Mouse (Mus musculus) embryonic stem cell, embryonic (primary cell): ENCODE results near the gene Mb21d2.

Source experiments
- CTCF ChIA-PET, 4 experiments: fragments of 300-600 bp in 2 of 4; fragments of 350-600 bp in 2 of 4; sonication (Branson Sonifier 250); formaldehyde crosslinking; loops; one replicate each; lab custom pipeline; 2022; ENCODE audit warnings: inconsistent platforms in 2 of 4; lab: Charles Lee
- POLR2A ChIA-PET, 4 experiments: fragments of 300-600 bp in 2 of 4; fragments of 350-600 bp in 2 of 4; sonication (Branson Sonifier 250); formaldehyde crosslinking; loops; one replicate each; lab custom pipeline; 2022; ENCODE audit warnings: antibody characterized with exemption in 4 of 4, inconsistent platforms in 1 of 4; lab: Charles Lee

Gene Mb21d2

GRCm38 (mm10) chr16:28928815-28929685, at the start of gene Mb21d2:
Mb21d2 (minus strand) TSS chr16:28929673.
- CTCF ChIA-PET = interaction anchor here in 2 of 4 experiments (0.5 to 1.5 kb wide), 2 partner anchors 89 to 1285 kb away, joined by 3 read pairs; no protein-coding TSS in a partner anchor

GRCm38 (mm10) chr16:28966236-28966635, 36.8 kb upstream of the Mb21d2 start:
- ChIA-PET CTCF (no interaction called here), POLR2A (no interaction called here)

More at GRCm38 (mm10) chr16:28928815-28929685, at the start of gene Mb21d2:
- POLR2A ChIA-PET = interaction anchor here (0.6 to 2.7 kb wide), 19 partner anchors 8 to 505 kb away, joined by 3 to 10 read pairs (median 4); no protein-coding TSS in a partner anchor

GRCm38 (mm10) chr16:28964048-28964447, 34.6 kb upstream of the Mb21d2 start:
- ChIA-PET POLR2A (no interaction called here), CTCF (no interaction called here)

- ChIA-PET CTCF (no interaction called here), POLR2A (no interaction called here)
Observed at GRCm38 (mm10) chr16:28962987-28963386, 33.5 kb upstream of the Mb21d2 start.

- CTCF ChIA-PET = interaction anchor here in 1 of 4 experiments (0.6 kb wide), 1 partner anchor 1334 kb away, joined by 4 read pairs; no protein-coding TSS in a partner anchor
- POLR2A ChIA-PET = interaction anchor here in 1 of 4 experiments (1.1 kb wide), 1 partner anchor 13 kb away, joined by 4 read pairs; no protein-coding TSS in a partner anchor
Observed at GRCm38 (mm10) chr16:28949810-28950209, 20.3 kb upstream of the Mb21d2 start.

- CTCF ChIA-PET = interaction anchor here in 1 of 4 experiments (1.4 kb wide), 1 partner anchor 105 kb away, joined by 3 read pairs; no protein-coding TSS in a partner anchor
- POLR2A ChIA-PET = interaction anchor here in 3 of 4 experiments (0.6 to 1.6 kb wide), 4 partner anchors 14 to 29 kb away, joined by 3 to 7 read pairs (median 4); partner anchors contain the start of gene Mb21d2 (in 1 of the 3)
Observed at GRCm38 (mm10) chr16:28943254-28943653, 13.8 kb upstream of the Mb21d2 start.

- CTCF ChIA-PET = no interaction called here
- POLR2A ChIA-PET = interaction anchor here in 3 of 4 experiments (0.7 to 1.4 kb wide), 4 partner anchors 9 to 15 kb away, joined by 3 to 4 read pairs (median 4); no protein-coding TSS in a partner anchor
Observed at GRCm38 (mm10) chr16:28936181-28936792, 6.8 kb upstream of the Mb21d2 start.

- ChIA-PET CTCF (interaction anchor here in 2 of 4 experiments (0.6 to 0.8 kb wide), 3 partner anchors 8 to 58 kb away, joined by 3 to 4 read pairs (median 4); no protein-coding TSS in a partner anchor), POLR2A (interaction anchor here in 3 of 4 experiments (0.6 to 1.4 kb wide), 7 partner anchors 10 to 44 kb away, joined by 3 to 4 read pairs (median 3); no protein-coding TSS in a partner anchor)
Observed at GRCm38 (mm10) chr16:28935701-28936100, 6.2 kb upstream of the Mb21d2 start.

GRCm38 (mm10) chr16:28931213-28931612, 1.7 kb upstream of the Mb21d2 start:
- ChIA-PET POLR2A (interaction anchor here in 1 of 4 experiments (0.6 kb wide), 2 partner anchors 57 to 91 kb away, joined by 3 to 4 read pairs; no protein-coding TSS in a partner anchor), CTCF (interaction anchor here in 3 of 4 experiments (0.6 kb wide), 3 partner anchors 38 to 185 kb away, joined by 3 to 4 read pairs (median 3); no protein-coding TSS in a partner anchor)

- ChIA-PET CTCF (no interaction called here), POLR2A (interaction anchor here in 1 of 4 experiments (1.0 to 1.7 kb wide), 2 partner anchors 18 to 53 kb away, joined by 3 to 5 read pairs; no protein-coding TSS in a partner anchor)
Observed at GRCm38 (mm10) chr16:28930426-28930825, 953 bp upstream of the Mb21d2 start.

- CTCF ChIA-PET = interaction anchor here in 2 of 4 experiments (0.5 to 1.5 kb wide), 2 partner anchors 90 to 1284 kb away, joined by 3 read pairs; no protein-coding TSS in a partner anchor
- POLR2A ChIA-PET = interaction anchor here in 3 of 4 experiments (0.6 to 1.7 kb wide), 9 partner anchors 9 to 121 kb away, joined by 3 to 9 read pairs (median 5); no protein-coding TSS in a partner anchor
Observed at GRCm38 (mm10) chr16:28929686-28930291, 316 bp upstream of the Mb21d2 start.

GRCm38 (mm10) chr16:28928466-28928814, 1.0 kb downstream of the Mb21d2 start:
- ChIA-PET POLR2A (interaction anchor here in 3 of 4 experiments (0.7 to 2.7 kb wide), 15 partner anchors 8 to 506 kb away, joined by 3 to 10 read pairs (median 4); no protein-coding TSS in a partner anchor), CTCF (interaction anchor here in 1 of 4 experiments (1.5 kb wide), 1 partner anchor 88 kb away, joined by 3 read pairs; no protein-coding TSS in a partner anchor)

GRCm38 (mm10) chr16:28927381-28927780, 2.1 kb downstream of the Mb21d2 start:
- POLR2A ChIA-PET = interaction anchor here in 3 of 4 experiments (0.6 to 2.7 kb wide), 12 partner anchors 7 to 950 kb away, joined by 3 to 10 read pairs (median 3); no protein-coding TSS in a partner anchor

GRCm38 (mm10) chr16:28919320-28919885, 10.1 kb downstream of the Mb21d2 start:
- ChIA-PET CTCF (no interaction called here), POLR2A (interaction anchor here in 1 of 4 experiments (2.1 kb wide), 1 partner anchor 9 kb away, joined by 6 read pairs; no protein-coding TSS in a partner anchor)

More at GRCm38 (mm10) chr16:28927381-28927780, 2.1 kb downstream of the Mb21d2 start:
- CTCF ChIA-PET = interaction anchor here in 2 of 4 experiments (0.7 to 1.0 kb wide), 3 partner anchors 35 to 648 kb away, joined by 3 to 5 read pairs (median 3); no protein-coding TSS in a partner anchor

- CTCF ChIA-PET = no interaction called here
- POLR2A ChIA-PET = interaction anchor here in 3 of 4 experiments (0.6 to 1.9 kb wide), 4 partner anchors 13 to 64 kb away, joined by 3 to 9 read pairs (median 6); partner anchors contain the start of gene Mb21d2 (in 2 of the 3)
Observed at GRCm38 (mm10) chr16:28915362-28915761, 14.1 kb downstream of the Mb21d2 start.

GRCm38 (mm10) chr16:28914709-28915108, 14.8 kb downstream of the Mb21d2 start:
- ChIA-PET CTCF (no interaction called here), POLR2A (interaction anchor here in 3 of 4 experiments (0.6 to 1.4 kb wide), 6 partner anchors 13 to 64 kb away, joined by 3 to 10 read pairs (median 4); no protein-coding TSS in a partner anchor)
